Mouse (Mus musculus) forebrain, embryonic 15.5 days (tissue): ENCODE data around the gene March1. TPM values are rescaled to one million over a fixed set of nuclear protein-coding genes. Genes with fewer than 3 reads are reported as not detected.

Source experiments
- ATAC-seq: fragments of 200-750 bp; cut with Nextera tagmentation; replicated peaks from 2 replicates; pipeline ENCODE4 v1.8.0; 2017; ENCODE audit warnings: mild to moderate bottlenecking, moderate TSS enrichment, moderate library complexity
- H3K27ac ChIP-seq: fragments of 300-500 bp; sonication (generic); replicated peaks from 2 replicates; pipeline ENCODE4 v1.5.1; 2015; ENCODE audit warnings: mild to moderate bottlenecking, inconsistent platforms
- H3K27me3 ChIP-seq: fragments of 300-500 bp; sonication (generic); 2 replicates; pipeline ENCODE4 v1.6.1; 2015; ENCODE audit warnings: inconsistent platforms
- H3K36me3 ChIP-seq: fragments of 300-500 bp; sonication (generic); 2 replicates; pipeline ENCODE4 v1.6.1; 2015; ENCODE audit warnings: mild to moderate bottlenecking, inconsistent platforms
- H3K4me1 ChIP-seq: fragments of 300-500 bp; sonication (generic); 2 replicates; pipeline ENCODE4 v1.6.1; 2015; ENCODE audit warnings: inconsistent platforms
- H3K4me2 ChIP-seq: fragments of 300-500 bp; sonication (generic); replicated peaks from 2 replicates; pipeline ENCODE4 v1.6.1; 2015; ENCODE audit warnings: mild to moderate bottlenecking, inconsistent platforms
- H3K4me3 ChIP-seq: fragments of 300-500 bp; sonication (generic); 2 replicates; pipeline ENCODE4 v1.5.1; 2015; ENCODE audit warnings: mild to moderate bottlenecking, inconsistent platforms
- H3K9ac ChIP-seq: fragments of 300-500 bp; sonication (generic); replicated peaks from 2 replicates; pipeline ENCODE4 v1.6.1; 2015; ENCODE audit warnings: mild to moderate bottlenecking, inconsistent platforms
- H3K9me3 ChIP-seq: fragments of 300-500 bp; sonication (generic); 2 replicates; pipeline ENCODE4 v1.6.1; 2016; ENCODE audit warnings: inconsistent platforms
- WGBS: fragments of 180-500 bp; shearing (Covaris S2); methylation state at CpG from one replicate; pipeline ENCODE4 v1.1.7; 2015; ENCODE audit warnings: mixed read lengths; 5-methylcytosine and 5-hydroxymethylcytosine counted together
- polyA plus RNA-seq: library from polyadenylated mRNA; unstranded; fragments of >200 nt; fragmentation: Nextera tagmentation; extraction: Ambion mirVana; gene quantifications from 2 replicates; pipeline ENCODE4 v1.2.1, GENCODE M21; 2015

March1 gene
- polyA plus RNA-seq, 1 experiment from 2014 or later, result 25.4 TPM

GRCm38 (mm10) chr8:66511537-66511936, 893.8 kb downstream of the March1 start, which contains the start of gene Tktl2:
Gene Tktl2 (plus strand): TSS chr8:66511756.
- no peaks in the 10 kb centered on the region for H3K36me3 ChIP-seq
- H3K9ac ChIP-seq, result no peak within 1 kb of the TSS
- 96% methylated on average over 22 of the region's 22 CpGs for WGBS
- no peak for ATAC-seq
- H3K4me2 ChIP-seq, result no peak within 1 kb of the TSS
- H3K27me3 ChIP-seq, result no peaks in the 10 kb centered on the region
- no peaks in the 10 kb centered on the region for H3K4me1 ChIP-seq
- no peaks in the 10 kb centered on the region for H3K9me3 ChIP-seq
- H3K27ac ChIP-seq, result no peak within 1 kb of the TSS
- H3K4me3 ChIP-seq, result no peak within 1 kb of the TSS

DNA sequence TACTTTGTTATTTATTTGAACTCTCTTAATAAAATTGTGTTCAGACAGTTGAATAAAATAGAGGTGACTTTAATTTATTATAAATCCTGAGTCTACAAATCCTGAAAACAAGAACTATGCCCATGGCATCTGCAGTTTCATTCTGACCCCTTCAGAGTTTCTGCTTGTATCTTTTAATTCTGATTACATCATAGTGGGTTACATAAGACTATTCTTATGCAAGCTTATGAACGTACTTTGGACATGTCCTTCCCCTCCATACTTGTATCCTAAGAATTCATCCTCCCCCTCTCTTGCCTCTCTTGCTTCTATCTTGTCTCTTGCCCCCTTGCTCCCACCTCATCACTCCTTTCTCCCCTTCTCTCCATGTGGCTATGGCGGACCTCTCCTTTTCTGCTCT, 901.4 kb downstream of the March1 start:
- H3K36me3 ChIP-seq, result no peaks in the 10 kb centered on the region
- no peak overlapping the region for H3K27ac ChIP-seq
- no peak overlapping the region for H3K4me3 ChIP-seq
- H3K27me3 ChIP-seq, result no peaks in the 10 kb centered on the region
- H3K4me1 ChIP-seq, result no peaks in the 10 kb centered on the region
- H3K4me2 ChIP-seq, result no peak overlapping the region
- no peak for ATAC-seq
- H3K9ac ChIP-seq, result no peak overlapping the region
- H3K9me3 ChIP-seq, result no peaks in the 10 kb centered on the region
- 85% methylated on average over 2 of the region's 2 CpGs for WGBS

- H3K27me3 ChIP-seq, result no peaks in the 10 kb centered on the region
- H3K4me2 ChIP-seq, result no peak overlapping the region
- H3K9me3 ChIP-seq, result no peaks in the 10 kb centered on the region
- no peak for ATAC-seq
- no peaks in the 10 kb centered on the region for H3K4me1 ChIP-seq
- H3K9ac ChIP-seq, result no peak overlapping the region
- H3K36me3 ChIP-seq, result no peaks in the 10 kb centered on the region
- no peak overlapping the region for H3K4me3 ChIP-seq
- H3K27ac ChIP-seq, result no peak overlapping the region
These were observed 902.9 kb downstream of the March1 start for GRCm38 (mm10) chr8:66520576-66520975.
